Mouse (Mus musculus) midbrain, postnatal 0 days (tissue): Measurements from ENCODE around the gene Gpsm1. TPM values are rescaled to one million over a fixed set of nuclear protein-coding genes. Genes with fewer than 3 reads are reported as not detected.

ENCODE experiments used
- ATAC-seq: fragments of 200-750 bp; cut with Nextera tagmentation; 2 replicates; pipeline ENCODE4 v1.8.0; 2017; ENCODE audit warnings: moderate number of reproducible peaks, mild to moderate bottlenecking, moderate TSS enrichment, moderate library complexity; ENCODE audit not compliant: low FRiP score
- DNase-seq: peaks from one replicate; pipeline ENCODE4 v3.0.0-alpha.2; 2015; ENCODE audit warnings: low spot score
- H3K27ac ChIP-seq: fragments of 300-500 bp; sonication (generic); 2 replicates; pipeline ENCODE4 v1.5.1; 2014; ENCODE audit warnings: low read depth, mild to moderate bottlenecking, low read length, mixed read lengths
- H3K27me3 ChIP-seq: fragments of 300-500 bp; sonication (generic); 2 replicates; pipeline ENCODE4 v1.6.1; 2014; ENCODE audit warnings: low read length, control low read depth, mixed read lengths; ENCODE audit not compliant: insufficient read depth
- H3K36me3 ChIP-seq: fragments of 300-500 bp; sonication (generic); 2 replicates; pipeline ENCODE4 v1.6.1; 2014; ENCODE audit warnings: low read length, control low read depth, mixed read lengths; ENCODE audit not compliant: insufficient read depth
- H3K4me1 ChIP-seq: fragments of 300-500 bp; sonication (generic); 2 replicates; pipeline ENCODE4 v1.6.1; 2014; ENCODE audit warnings: mild to moderate bottlenecking, control low read depth, antibody characterized with exemption, low read length, mixed read lengths; ENCODE audit not compliant: insufficient read depth
- H3K4me2 ChIP-seq: fragments of 300-500 bp; sonication (generic); 2 replicates; pipeline ENCODE4 v1.6.1; 2014; ENCODE audit warnings: low read depth, mild to moderate bottlenecking, low read length, mixed read lengths; ENCODE audit not compliant: poor library complexity, severe bottlenecking
- H3K4me3 ChIP-seq: fragments of 300-500 bp; sonication (generic); 2 replicates; pipeline ENCODE4 v1.5.1; 2014; ENCODE audit warnings: low read depth, mild to moderate bottlenecking, low read length, moderate library complexity
- H3K9ac ChIP-seq: fragments of 300-500 bp; sonication (generic); replicated peaks from 2 replicates; pipeline ENCODE4 v1.6.1; 2014; ENCODE audit warnings: mild to moderate bottlenecking, low read length, moderate library complexity, mixed read lengths; ENCODE audit not compliant: poor library complexity, severe bottlenecking
- H3K9me3 ChIP-seq: fragments of 300-500 bp; sonication (generic); 2 replicates; pipeline ENCODE4 v1.6.1; 2016; ENCODE audit warnings: low read length, control low read depth
- CTCF ChIP-seq: IDR thresholded peaks from 2 replicates; pipeline ENCODE4 v1.5.1; 2016; ENCODE audit warnings: antibody characterized with exemption, mild to moderate bottlenecking
- WGBS: fragments of 180-500 bp; shearing (Covaris S2); extraction: QIAGEN DNeasy Blood & Tissue Kit; methylation state at CpG from one replicate; pipeline ENCODE4 v1.1.7; 2014; 5-methylcytosine and 5-hydroxymethylcytosine counted together
- polyA plus RNA-seq: library from polyadenylated mRNA; unstranded; fragments of >200 nt; fragmentation: Nextera tagmentation; extraction: Ambion mirVana; gene quantifications from 2 replicates; pipeline ENCODE4 v1.2.1, GENCODE M21; 2015
- total RNA-seq: library from RNA; depleted of rRNA; stranded (reverse); fragments of >200 nt; gene quantifications from 2 replicates; pipeline ENCODE4 v1.2.3, GENCODE M21; 2014

Gpsm1 gene
- total and polyA plus RNA-seq, 2 experiments from 2014 or later, result 163 to 286 TPM

DNA sequence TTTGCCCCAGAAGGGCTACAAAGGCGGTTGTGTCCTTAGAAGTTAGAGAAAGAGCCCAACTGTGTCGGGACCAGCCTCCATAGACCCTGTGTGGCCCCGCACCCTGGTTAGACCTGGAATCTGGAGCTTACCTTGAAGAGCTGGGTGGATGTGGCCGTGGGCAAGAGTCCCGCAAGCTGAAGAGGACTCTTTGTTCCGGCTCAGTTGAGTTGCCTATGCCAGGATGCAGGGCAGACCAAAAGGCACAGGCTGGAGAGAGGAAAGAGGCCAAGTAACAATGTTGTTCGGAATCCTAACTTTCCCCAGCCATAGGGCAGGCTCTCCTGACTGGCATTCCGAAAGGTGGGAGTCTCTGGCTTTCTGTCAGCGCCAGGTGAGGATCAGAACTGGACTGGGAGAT lies 3.8 kb downstream of the Gpsm1 start:
- WGBS, result 87% methylated on average over 9 of the region's 9 CpGs
- no peak overlapping the region for H3K4me3 ChIP-seq
- H3K4me1 ChIP-seq, result peaks cover 27% of the 10 kb centered on the region
- peaks cover 17% of the 10 kb centered on the region for H3K36me3 ChIP-seq
- no peak for TF ChIP-seq CTCF
- H3K4me2 ChIP-seq, result no peak overlapping the region
- H3K27me3 ChIP-seq, result no peaks in the 10 kb centered on the region
- ATAC-seq (no peak), DNase-seq (no peak)
- no peak overlapping the region for H3K9ac ChIP-seq
- H3K9me3 ChIP-seq, result no peaks in the 10 kb centered on the region
- H3K27ac ChIP-seq, result 0 out of 2 replicates have a peak overlapping the region, but pooled peaks have one; percentile 2

DNA sequence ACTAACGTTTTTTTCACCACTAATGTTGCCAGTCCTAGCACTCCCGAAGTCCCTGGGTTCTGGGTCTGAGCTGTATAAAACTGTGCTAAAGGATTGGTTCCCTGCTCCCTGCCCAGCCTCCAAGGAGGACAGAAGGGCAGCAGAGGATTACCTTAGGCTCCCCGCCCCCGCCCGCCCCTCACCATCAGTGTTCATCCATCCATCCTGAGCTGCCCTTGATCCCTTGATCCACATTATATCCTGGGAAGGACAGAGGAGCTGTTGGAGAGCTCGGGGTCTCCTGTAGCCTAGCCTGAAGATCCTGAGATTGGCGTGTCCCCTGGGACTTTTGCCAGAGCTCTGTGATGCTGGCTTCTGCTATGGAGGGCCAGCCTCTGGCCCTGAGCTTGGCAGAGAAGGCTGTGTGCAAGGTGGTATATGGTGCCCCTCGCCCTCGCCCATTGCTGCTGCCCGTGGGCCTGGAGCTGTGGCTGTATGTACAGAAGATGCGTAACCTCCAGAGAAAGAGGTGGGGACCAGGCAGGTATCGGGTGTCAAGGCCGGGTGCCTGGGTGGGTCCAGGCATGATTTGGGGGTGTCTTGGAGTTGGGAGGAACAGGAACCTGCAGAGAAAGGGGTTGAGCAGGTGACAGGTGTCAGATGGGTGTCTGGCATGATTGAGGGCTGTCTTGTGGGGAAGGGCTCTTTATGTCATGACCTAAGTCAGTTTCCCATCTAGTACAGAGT lies 4.4 kb downstream of the Gpsm1 start:
- no peak for DNase-seq
- H3K27ac ChIP-seq, result 0 out of 2 replicates have a peak overlapping the region, but pooled peaks have one; percentile 2
- no peak overlapping the region for H3K4me3 ChIP-seq
- no peak overlapping the region; the same call in 1 of the 2 replicates for H3K9ac ChIP-seq
- H3K4me2 ChIP-seq, result no peak overlapping the region
- TF ChIP-seq CTCF, result no peak
- WGBS, result 75% methylated on average over 13 of the region's 13 CpGs
- peaks cover 23% of the 10 kb centered on the region for H3K36me3 ChIP-seq
- H3K9me3 ChIP-seq, result no peaks in the 10 kb centered on the region
- H3K27me3 ChIP-seq, result no peaks in the 10 kb centered on the region
- no peak for ATAC-seq
- H3K4me1 ChIP-seq, result peaks cover 27% of the 10 kb centered on the region

DNA sequence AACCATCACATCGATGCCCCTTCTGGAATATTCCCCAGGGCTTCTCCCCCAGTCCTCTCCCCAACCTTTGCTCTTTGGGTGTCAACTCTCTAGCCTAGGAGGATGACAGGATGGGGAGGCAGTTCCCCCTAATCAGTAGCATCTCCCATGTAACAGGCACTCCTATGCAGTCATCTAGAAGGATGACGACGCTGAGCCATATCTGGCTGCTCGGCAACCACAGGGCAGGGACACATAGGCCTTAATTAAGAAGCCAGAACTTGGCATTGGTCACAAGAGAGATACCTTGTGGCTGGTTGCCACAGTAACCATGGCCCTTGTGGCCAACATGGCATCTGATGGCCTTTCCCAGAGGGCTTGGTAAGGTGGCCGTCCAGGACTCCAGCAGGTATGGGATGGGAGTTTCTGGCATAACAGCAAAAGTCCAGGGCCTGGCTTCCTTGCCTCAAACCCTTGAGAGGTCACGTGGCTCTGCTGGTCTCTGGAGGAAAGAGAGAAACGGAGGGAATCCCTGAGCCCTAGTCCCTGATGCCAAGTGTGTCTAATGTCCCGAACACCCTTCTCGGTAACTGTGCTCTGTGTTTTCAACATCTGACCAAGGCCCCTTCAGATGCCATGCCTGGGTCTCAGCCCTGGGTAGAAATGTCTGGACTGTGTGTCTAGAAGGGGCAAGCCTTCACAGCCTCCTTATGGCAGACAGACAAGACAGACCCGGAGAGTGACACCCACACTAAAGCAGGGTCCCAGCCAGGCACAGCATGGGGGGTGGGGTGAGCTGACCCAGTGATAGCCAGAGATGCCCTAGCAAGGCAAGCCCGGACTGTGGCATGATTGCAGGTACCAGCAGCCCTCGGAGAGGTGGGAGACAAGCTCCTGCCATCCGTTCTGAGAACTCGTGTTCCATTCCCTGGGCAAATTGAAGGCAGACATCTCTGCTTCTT lies 5.2 kb downstream of the Gpsm1 start:
- no peaks in the 10 kb centered on the region for H3K9me3 ChIP-seq
- H3K4me1 ChIP-seq, result peaks cover 27% of the 10 kb centered on the region
- peaks cover 32% of the 10 kb centered on the region for H3K36me3 ChIP-seq
- ATAC-seq (no peak), DNase-seq (no peak)
- H3K9ac ChIP-seq, result no peak overlapping the region
- no peak overlapping the region for H3K4me2 ChIP-seq
- no peaks in the 10 kb centered on the region for H3K27me3 ChIP-seq
- no peak overlapping the region for H3K27ac ChIP-seq
- TF ChIP-seq CTCF, result no peak
- no peak overlapping the region for H3K4me3 ChIP-seq
- 82% methylated on average over 14 of the region's 14 CpGs for WGBS

DNA sequence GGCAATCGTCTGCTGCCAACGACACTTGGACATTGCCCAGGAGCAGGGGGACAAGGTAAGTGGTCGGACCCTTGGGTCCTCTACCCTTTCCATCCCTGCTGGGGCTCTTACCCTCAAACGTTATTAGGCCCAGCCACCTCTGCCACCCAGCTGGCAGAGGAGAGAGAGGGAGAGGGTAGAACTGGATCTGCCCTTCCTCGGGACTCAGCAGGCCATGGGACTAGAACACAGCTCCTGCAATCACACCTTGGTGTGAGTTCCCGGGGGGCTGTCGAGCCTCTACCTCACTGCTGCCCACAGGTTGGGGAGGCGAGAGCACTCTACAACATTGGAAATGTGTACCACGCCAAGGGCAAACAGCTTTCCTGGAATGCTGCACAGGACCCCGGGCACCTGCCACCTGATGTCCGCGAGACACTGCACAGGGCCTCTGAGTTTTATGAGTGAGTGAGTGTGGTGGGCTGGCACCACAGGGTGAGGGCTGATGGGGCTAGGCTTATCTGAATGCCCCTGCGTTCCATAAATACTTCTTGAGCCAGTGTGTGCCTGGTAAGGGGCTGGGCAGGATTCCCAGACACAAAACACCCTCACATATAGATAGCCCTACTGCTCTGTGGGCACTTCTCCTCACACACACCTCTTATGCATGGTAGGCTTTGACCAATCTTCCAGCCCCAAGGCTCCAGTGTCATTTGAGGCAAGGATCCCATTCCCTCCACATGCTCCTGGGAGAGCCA lies 8.4 kb downstream of the Gpsm1 start:
- no peaks in the 10 kb centered on the region for H3K9me3 ChIP-seq
- DNase-seq (no peak), ATAC-seq (no peak)
- H3K36me3 ChIP-seq, result peaks cover 51% of the 10 kb centered on the region
- no peak overlapping the region for H3K4me2 ChIP-seq
- H3K27me3 ChIP-seq, result no peaks in the 10 kb centered on the region
- no peak overlapping the region for H3K27ac ChIP-seq
- H3K9ac ChIP-seq, result no peak overlapping the region
- no peak for TF ChIP-seq CTCF
- WGBS, result 95% methylated on average over 13 of the region's 13 CpGs
- no peak overlapping the region for H3K4me3 ChIP-seq
- 0 out of 2 replicates have a peak, but pooled peaks cover 4% of the 10 kb centered on the region for H3K4me1 ChIP-seq

DNA sequence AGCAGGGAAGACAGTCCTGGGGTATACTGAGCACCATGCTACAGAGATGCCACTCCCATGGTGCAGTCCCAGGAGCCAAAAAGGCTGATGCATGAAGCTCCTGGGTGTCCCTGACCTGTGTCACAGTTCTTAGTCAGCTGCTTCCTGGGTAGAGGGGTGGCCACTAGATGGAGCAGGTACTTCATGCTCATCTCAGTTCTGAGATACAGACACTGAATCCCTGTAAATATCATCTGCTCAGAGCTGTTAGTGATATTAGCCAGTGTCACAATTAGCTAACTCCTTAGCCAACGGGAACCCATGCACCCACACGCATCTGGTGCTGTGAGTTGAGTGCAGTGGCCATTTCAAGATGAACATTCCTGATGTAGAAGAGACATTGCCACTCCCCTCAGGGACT lies 9.6 kb downstream of the Gpsm1 start:
- 86% methylated on average over 2 of the region's 2 CpGs for WGBS
- peak; percentile 70 for TF ChIP-seq CTCF
- ATAC-seq (no peak), DNase-seq (peak; percentile 41)
- H3K4me2 ChIP-seq, result no peak overlapping the region
- H3K9ac ChIP-seq, result no peak overlapping the region
- no peaks in the 10 kb centered on the region for H3K27me3 ChIP-seq
- H3K4me1 ChIP-seq, result 0 out of 2 replicates have a peak, but pooled peaks cover 4% of the 10 kb centered on the region
- peaks cover 58% of the 10 kb centered on the region for H3K36me3 ChIP-seq
- H3K27ac ChIP-seq, result no peak overlapping the region
- no peak overlapping the region for H3K4me3 ChIP-seq
- no peaks in the 10 kb centered on the region for H3K9me3 ChIP-seq
